Mouse (Mus musculus): ENCODE measurements around the gene Sh3bp2.
"Not testable (repeated sequence)": the region's sequence is repeated elsewhere in the genome, so short reads cannot be mapped to it uniquely, and the experiment has no call there.

Sh3bp2 gene

GRCm38 (mm10) chr5:34573268-34574221 lies 47.9 kb downstream of the Sh3bp2 start, which contains the start of gene Add1:
Gene Add1, plus strand, starts transcription at chr5:34573664.
- DNase-seq = peak; percentile 97

GRCm38 (mm10) chr5:34574721-34575120 lies 49.1 kb downstream of the Sh3bp2 start:
- no peak for DNase-seq

GRCm38 (mm10) chr5:34576286-34576685 lies 50.6 kb downstream of the Sh3bp2 start:
- DNase-seq = no peak

- no peak for DNase-seq
These were observed 52.5 kb downstream of the Sh3bp2 start for GRCm38 (mm10) chr5:34578038-34578655.

- DNase-seq = no peak
These were observed 53.7 kb downstream of the Sh3bp2 start for GRCm38 (mm10) chr5:34579377-34579776.

- peak; percentile 30 for DNase-seq
These were observed 56.2 kb downstream of the Sh3bp2 start for GRCm38 (mm10) chr5:34581671-34582313.

- no peak for DNase-seq
These were observed 56.7 kb downstream of the Sh3bp2 start for GRCm38 (mm10) chr5:34582314-34582675.

- no peak for DNase-seq
These were observed 59.6 kb downstream of the Sh3bp2 start for GRCm38 (mm10) chr5:34585216-34585615.

- no peak for DNase-seq
These were observed 62.2 kb downstream of the Sh3bp2 start for GRCm38 (mm10) chr5:34587881-34588280.

- no peak for DNase-seq
These were observed 64.4 kb downstream of the Sh3bp2 start for GRCm38 (mm10) chr5:34590059-34590458.

GRCm38 (mm10) chr5:34590702-34591101 lies 65.1 kb downstream of the Sh3bp2 start:
- no peak for DNase-seq

GRCm38 (mm10) chr5:34591388-34592004 lies 65.9 kb downstream of the Sh3bp2 start:
- DNase-seq = no peak

GRCm38 (mm10) chr5:34592224-34592623 lies 66.6 kb downstream of the Sh3bp2 start:
- not testable (repeated sequence) for DNase-seq

GRCm38 (mm10) chr5:34592666-34593065 lies 67.0 kb downstream of the Sh3bp2 start:
- no peak for DNase-seq

GRCm38 (mm10) chr5:34593202-34593727 lies 67.6 kb downstream of the Sh3bp2 start:
- no peak for DNase-seq

GRCm38 (mm10) chr5:34604576-34604975 lies 78.9 kb downstream of the Sh3bp2 start:
- no peak for DNase-seq

- peak; percentile 64 for DNase-seq
These were observed 81.7 kb downstream of the Sh3bp2 start for GRCm38 (mm10) chr5:34607100-34607880.

GRCm38 (mm10) chr5:34608226-34608625 lies 82.6 kb downstream of the Sh3bp2 start:
- peak; percentile 51 for DNase-seq

GRCm38 (mm10) chr5:34609966-34610365 lies 84.3 kb downstream of the Sh3bp2 start:
- DNase-seq = no peak
